Mouse (Mus musculus): ENCODE results near the gene Ncr1. TPM values are rescaled to one million over a fixed set of nuclear protein-coding genes. Genes with fewer than 3 reads are reported as not detected.

The Ncr1 gene
- polyA plus RNA-seq, 1 experiment from 2014 or later, result not detected

Small RNA genes within 50 kb of the gene (microRNA-seq; reads per million reads assigned to microRNA genes)
- gene Gm24752 (ENCODE audit: borderline number of aligned reads), result not detected
- not detected for gene Gm25349 (ENCODE audit: borderline number of aligned reads)

Other genes starting within 250 kb of the Ncr1 start
- gene Ttyh1, start 218.3 kb upstream of the Ncr1 start, polyA plus RNA-seq (2014; fragmentation: Nextera tagmentation; extraction: Ambion mirVana), result 0.70 and 0.87 TPM in 2 replicates
- 42.1 and 42.6 TPM in 2 replicates for gene Leng8, start 200.7 kb upstream of the Ncr1 start, polyA plus RNA-seq (2014; fragmentation: Nextera tagmentation; extraction: Ambion mirVana)
- gene Leng9, start 187.3 kb upstream of the Ncr1 start, polyA plus RNA-seq (2014; fragmentation: Nextera tagmentation; extraction: Ambion mirVana), result 1.4 TPM in 2 replicates
- gene Cdc42ep5, start 172.9 kb upstream of the Ncr1 start, polyA plus RNA-seq (2014; fragmentation: Nextera tagmentation; extraction: Ambion mirVana), result 27.9 and 32.1 TPM in 2 replicates
- not detected in 2 replicates for gene Lilra5, start 100.0 kb upstream of the Ncr1 start, polyA plus RNA-seq (2014; fragmentation: Nextera tagmentation; extraction: Ambion mirVana)
- 0.94 and 1.7 TPM in 2 replicates for gene Gp6, start 60.0 kb downstream of the Ncr1 start, polyA plus RNA-seq (2014; fragmentation: Nextera tagmentation; extraction: Ambion mirVana)
- gene Rdh13, start 107.9 kb downstream of the Ncr1 start, polyA plus RNA-seq (2014; fragmentation: Nextera tagmentation; extraction: Ambion mirVana), result 28.0 and 31.0 TPM in 2 replicates
- 2.8 and 4.6 TPM in 2 replicates for gene Eps8l1, start 123.0 kb downstream of the Ncr1 start, polyA plus RNA-seq (2014; fragmentation: Nextera tagmentation; extraction: Ambion mirVana)
- gene Ppp1r12c, start 164.0 kb downstream of the Ncr1 start, polyA plus RNA-seq (2014; fragmentation: Nextera tagmentation; extraction: Ambion mirVana), result 32.9 and 33.4 TPM in 2 replicates
- gene Tnnt1, start 178.7 kb downstream of the Ncr1 start, polyA plus RNA-seq (2014; fragmentation: Nextera tagmentation; extraction: Ambion mirVana), result 260 and 262 TPM in 2 replicates
- gene Tnni3, start 186.5 kb downstream of the Ncr1 start, polyA plus RNA-seq (2014; fragmentation: Nextera tagmentation; extraction: Ambion mirVana), result 1,570 and 1,662 TPM in 2 replicates
- 0.19 and 0.44 TPM in 2 replicates for gene Dnaaf3, start 194.7 kb downstream of the Ncr1 start, polyA plus RNA-seq (2014; fragmentation: Nextera tagmentation; extraction: Ambion mirVana)
- gene Syt5, start 209.8 kb downstream of the Ncr1 start, polyA plus RNA-seq (2014; fragmentation: Nextera tagmentation; extraction: Ambion mirVana), result 0.77 and 1.3 TPM in 2 replicates